Mouse (Mus musculus) liver, adult (tissue): ENCODE results near the gene Kcnk1.

Experiments
- GATA4 ChIP-seq: IDR thresholded peaks from 2 replicates; pipeline ENCODE4 v1.6.1; 2014; ENCODE audit warnings: mild to moderate bottlenecking, low read length; ENCODE audit not compliant: insufficient replicate concordance

The Kcnk1 gene

GRCm38 (mm10) chr8:126073141-126073740, 78.3 kb downstream of the Kcnk1 start:
- TF ChIP-seq GATA4 = no peak

- TF ChIP-seq GATA4 = no peak
These were observed 79.1 kb downstream of the Kcnk1 start for GRCm38 (mm10) chr8:126074111-126074510.

- no peak for TF ChIP-seq GATA4
These were observed 80.4 kb downstream of the Kcnk1 start for GRCm38 (mm10) chr8:126075400-126075799.
